Mouse (Mus musculus) MEL (cell line): ENCODE results near the gene Nlgn1.

Experiments
- CTCF ChIP-seq, 3 experiments: IDR thresholded peaks in 2 of 3; conservative IDR thresholded peaks in 1 of 3; 2 replicates each; pipeline ENCODE4 v1.5.1; 2011 to 2012; ENCODE audit warnings: low read length in 3 of 3, low read depth in 2 of 3, mild to moderate bottlenecking in 2 of 3, improper control_type of control experiment in 1 of 3, inconsistent platforms in 1 of 3, mixed read lengths in 1 of 3, moderate library complexity in 1 of 3; ENCODE audit not compliant: control insufficient read depth in 1 of 3, insufficient read depth in 1 of 3, poor library complexity in 1 of 3, severe bottlenecking in 1 of 3
- GATA1 ChIP-seq: IDR thresholded peaks from 2 replicates; pipeline ENCODE4 v1.6.1; 2011; ENCODE audit warnings: low read depth, low read length, improper control_type of control experiment
- POLR2A ChIP-seq, 2 experiments: IDR thresholded peaks; 2 replicates each; pipeline ENCODE4 v1.6.1; 2011 to 2012; ENCODE audit warnings: low read length in 2 of 2, mild to moderate bottlenecking in 2 of 2, control low read depth in 1 of 2, improper control_type of control experiment in 1 of 2, low read depth in 1 of 2, moderate library complexity in 1 of 2; ENCODE audit not compliant: control insufficient read depth in 1 of 2, insufficient read depth in 1 of 2, poor library complexity in 1 of 2
- USF1 ChIP-seq: IDR thresholded peaks from 2 replicates; pipeline ENCODE4 v1.6.1; 2014; ENCODE audit warnings: low read depth, mild to moderate bottlenecking, inconsistent platforms, low read length, improper control_type of control experiment, moderate library complexity
- ZMIZ1 ChIP-seq: IDR thresholded peaks from 2 replicates; pipeline ENCODE4 v1.6.1; 2012; ENCODE audit warnings: low read depth, mild to moderate bottlenecking, inconsistent platforms, low read length, improper control_type of control experiment, moderate library complexity

DNA sequence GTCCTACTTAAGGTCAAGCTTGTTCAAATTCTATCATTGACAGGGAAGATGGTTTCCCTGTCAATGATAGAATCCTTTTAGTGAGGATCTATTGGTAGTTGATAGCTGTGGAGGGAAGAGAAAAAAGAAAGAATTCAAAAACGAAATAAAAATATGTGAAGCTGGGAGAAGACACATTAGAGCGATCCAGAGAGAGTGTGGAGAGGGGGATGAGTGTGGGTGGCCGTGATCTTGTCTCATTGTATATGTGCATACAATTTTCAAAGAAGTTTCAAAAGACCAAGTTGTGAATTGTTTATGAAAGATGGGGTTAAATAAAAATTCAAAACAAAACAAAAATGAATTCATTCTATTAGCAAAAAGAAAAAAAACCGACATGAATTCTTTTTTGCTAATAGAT is 568.6 kb downstream of the Nlgn1 start:
- TF ChIP-seq USF1 (no peak), GATA1 (no peak), POLR2A (IDR thresholded peaks at IDR 0.05; ENCODE audit: control insufficient read depth in 1 of 2, insufficient read depth in 1 of 2, low read depth in 1 of 2, low read length in 2 of 2, poor library complexity in 1 of 2) (no peak), CTCF (IDR thresholded peaks at IDR 0.05 in 2 of 3, conservative IDR thresholded peaks at IDR 0.05 in 1 of 3; ENCODE audit: control insufficient read depth in 1 of 3, insufficient read depth in 1 of 3, low read depth in 2 of 3, low read length in 3 of 3, poor library complexity in 1 of 3, severe bottlenecking in 1 of 3) (no peak), ZMIZ1 (no peak)
